Mouse (Mus musculus) heart, embryonic 11.5 days (tissue): ENCODE measurements around the gene Sdf2. TPM values are rescaled to one million over a fixed set of nuclear protein-coding genes. Genes with fewer than 3 reads are reported as not detected.
A peak's percentile ranks its signal among the peaks of the same experiment; 100 is the strongest.

Experiments
- ATAC-seq: fragments of 200-750 bp; cut with Nextera tagmentation; replicated peaks from 2 replicates; pipeline ENCODE4 v1.8.0; 2017; ENCODE audit warnings: moderate library complexity; ENCODE audit not compliant: insufficient number of reproducible peaks, low FRiP score, low TSS enrichment
- H3K27ac ChIP-seq: fragments of 300-500 bp; sonication (generic); 2 replicates; pipeline ENCODE4 v1.5.1; 2014; ENCODE audit warnings: mild to moderate bottlenecking, low read depth, low read length
- H3K27me3 ChIP-seq: fragments of 300-500 bp; sonication (generic); 2 replicates; pipeline ENCODE4 v1.6.1; 2014; ENCODE audit warnings: mild to moderate bottlenecking, low read length, mixed read lengths; ENCODE audit not compliant: control insufficient read depth, insufficient read depth
- H3K36me3 ChIP-seq: fragments of 300-500 bp; sonication (generic); 2 replicates; pipeline ENCODE4 v1.6.1; 2014; ENCODE audit warnings: mild to moderate bottlenecking, low read length, moderate library complexity, mixed read lengths; ENCODE audit not compliant: control insufficient read depth, insufficient read depth
- H3K4me1 ChIP-seq: fragments of 300-500 bp; sonication (generic); 2 replicates; pipeline ENCODE4 v1.6.1; 2014; ENCODE audit warnings: low read length; ENCODE audit not compliant: control insufficient read depth, insufficient read depth
- H3K4me2 ChIP-seq: fragments of 300-500 bp; sonication (generic); 2 replicates; pipeline ENCODE4 v1.6.1; 2014; ENCODE audit warnings: mild to moderate bottlenecking, moderate library complexity
- H3K4me3 ChIP-seq: fragments of 300-500 bp; sonication (generic); 2 replicates; pipeline ENCODE4 v1.5.1; 2014; ENCODE audit warnings: low read depth, low read length
- H3K9ac ChIP-seq: fragments of 300-500 bp; sonication (generic); 2 replicates; pipeline ENCODE4 v1.6.1; 2014; ENCODE audit warnings: mild to moderate bottlenecking, low read depth, low read length, moderate library complexity
- H3K9me3 ChIP-seq: fragments of 300-500 bp; sonication (generic); replicated peaks from 2 replicates; pipeline ENCODE4 v1.6.1; 2016; ENCODE audit warnings: low read length; ENCODE audit not compliant: control insufficient read depth
- WGBS: fragments of 180-500 bp; shearing (Covaris S2); extraction: QIAGEN DNeasy Blood & Tissue Kit; methylation state at CpG from one replicate; pipeline ENCODE4 v1.1.7; 2014; ENCODE audit not compliant: insufficient replicate concordance; 5-methylcytosine and 5-hydroxymethylcytosine counted together
- polyA plus RNA-seq: library from polyadenylated mRNA; unstranded; fragments of >200 nt; fragmentation: Nextera tagmentation; extraction: Ambion mirVana; gene quantifications from 2 replicates; pipeline ENCODE4 v1.2.1, GENCODE M21; 2014

Gene Sdf2
- polyA plus RNA-seq, 1 experiment from 2014 or later: 55.1 TPM

DNA sequence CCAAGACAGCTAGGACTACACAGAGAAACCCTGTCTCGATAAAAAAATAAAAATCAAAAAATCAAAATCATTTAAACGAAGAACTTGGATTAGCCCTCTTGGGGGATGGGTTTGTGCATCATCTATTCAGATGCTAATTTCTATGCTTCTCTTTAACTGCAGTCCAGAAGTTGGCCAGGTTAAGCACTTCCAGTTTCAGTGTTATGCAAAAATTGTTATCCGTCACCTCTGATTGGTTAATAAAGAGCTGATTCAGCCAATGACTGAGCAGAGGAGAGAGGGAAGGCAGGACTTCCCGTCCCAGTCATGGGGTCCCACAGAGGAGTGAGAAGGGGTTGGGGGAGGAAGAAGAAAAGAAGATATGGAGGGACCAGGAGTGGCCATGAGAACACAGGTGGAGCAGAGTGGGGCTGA is 2.2 kb downstream of the Sdf2 start:
- Histone ChIP-seq H3K4me1 (peaks cover 14% of the 10 kb centered on the region), H3K4me3 (no peak overlapping the region), H3K9ac (no peak overlapping the region), H3K27ac (no peak overlapping the region), H3K4me2 (no peak overlapping the region; the same call in 1 of the 2 replicates), H3K9me3 (no peaks in the 10 kb centered on the region), H3K27me3 (no peaks in the 10 kb centered on the region), H3K36me3 (peaks cover 8% of the 10 kb centered on the region; the same call in 1 of the 2 replicates)
- ATAC-seq: no peak
- 62% methylated on average over 4 of the region's 4 CpGs for WGBS

DNA sequence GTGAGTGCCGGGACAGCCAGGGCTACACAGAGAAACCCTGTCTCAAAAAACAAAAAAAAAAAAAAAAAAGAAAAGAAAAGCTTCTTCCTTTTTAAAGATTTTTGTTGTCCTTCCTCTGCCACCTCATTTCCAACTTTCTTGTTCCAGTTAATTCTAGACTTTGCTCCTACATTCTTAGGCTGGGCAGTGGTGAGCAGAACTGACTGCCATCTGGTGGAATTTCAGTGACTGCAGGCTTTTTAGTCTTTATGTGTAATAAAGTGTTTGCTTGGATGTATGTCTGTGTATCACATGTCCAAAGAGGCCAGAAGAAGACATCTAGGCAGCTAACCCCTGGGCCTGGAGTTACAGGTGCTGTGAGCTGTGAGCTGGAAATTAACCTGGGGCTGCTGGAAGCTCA is 11.1 kb downstream of the Sdf2 start:
- 94% methylated on average over 1 of the region's 1 CpGs for WGBS
- no peaks in the 10 kb centered on the region for H3K27me3 ChIP-seq
- H3K4me2 ChIP-seq: no peak overlapping the region
- H3K36me3 ChIP-seq: peaks cover 14% of the 10 kb centered on the region
- no peaks in the 10 kb centered on the region for H3K9me3 ChIP-seq
- no peak overlapping the region for H3K27ac ChIP-seq
- ATAC-seq: no peak
- H3K4me1 ChIP-seq: no peaks in the 10 kb centered on the region
- no peak overlapping the region for H3K9ac ChIP-seq
- H3K4me3 ChIP-seq: no peak overlapping the region

DNA sequence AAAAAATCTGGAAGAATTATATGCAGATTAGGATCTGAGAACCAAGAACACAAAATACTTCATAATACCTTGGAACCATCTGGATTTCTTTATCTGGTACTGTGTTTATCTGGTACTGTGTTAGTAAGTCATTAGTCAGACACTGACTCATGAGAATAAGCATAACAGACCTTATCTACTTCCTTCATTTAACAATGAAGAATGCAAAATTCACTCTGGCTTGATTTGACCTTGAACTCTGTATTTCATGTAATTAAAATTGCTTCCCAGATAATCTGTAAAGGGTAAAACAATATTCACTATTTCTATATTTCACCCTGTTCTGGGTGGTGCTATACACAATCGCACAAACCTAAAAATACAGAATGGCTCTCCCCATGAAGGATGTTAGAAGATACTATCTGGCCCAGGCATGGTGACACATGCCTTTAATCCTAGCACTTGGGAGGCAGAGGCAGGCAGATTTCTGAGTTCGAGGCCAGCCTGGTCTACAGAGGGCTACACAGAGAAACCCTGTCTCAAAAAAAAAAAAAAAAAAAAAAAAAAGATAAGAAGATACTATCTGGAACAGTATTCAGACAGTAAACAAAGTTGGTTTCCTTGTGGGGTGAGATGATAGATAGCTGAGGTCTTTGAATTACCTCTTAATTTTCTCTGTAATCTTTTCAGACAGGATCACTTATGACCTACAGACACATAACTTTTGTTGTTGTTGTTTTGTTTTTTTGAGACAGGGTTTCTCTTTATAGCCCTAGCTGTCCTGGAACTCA is 15.1 kb downstream of the Sdf2 start:
- H3K9me3 ChIP-seq: no peaks in the 10 kb centered on the region
- peaks cover 11% of the 10 kb centered on the region for H3K36me3 ChIP-seq
- peak overlapping the region; percentile 88 for H3K4me3 ChIP-seq
- no peak overlapping the region for H3K27ac ChIP-seq
- H3K9ac ChIP-seq: no peak overlapping the region
- H3K4me1 ChIP-seq: peaks cover 5% of the 10 kb centered on the region; the same call in 1 of the 2 replicates
- H3K27me3 ChIP-seq: no peaks in the 10 kb centered on the region
- no peak for ATAC-seq
- WGBS: 83% methylated on average over 2 of the region's 2 CpGs
- peak overlapping the region; percentile 74 for H3K4me2 ChIP-seq

DNA sequence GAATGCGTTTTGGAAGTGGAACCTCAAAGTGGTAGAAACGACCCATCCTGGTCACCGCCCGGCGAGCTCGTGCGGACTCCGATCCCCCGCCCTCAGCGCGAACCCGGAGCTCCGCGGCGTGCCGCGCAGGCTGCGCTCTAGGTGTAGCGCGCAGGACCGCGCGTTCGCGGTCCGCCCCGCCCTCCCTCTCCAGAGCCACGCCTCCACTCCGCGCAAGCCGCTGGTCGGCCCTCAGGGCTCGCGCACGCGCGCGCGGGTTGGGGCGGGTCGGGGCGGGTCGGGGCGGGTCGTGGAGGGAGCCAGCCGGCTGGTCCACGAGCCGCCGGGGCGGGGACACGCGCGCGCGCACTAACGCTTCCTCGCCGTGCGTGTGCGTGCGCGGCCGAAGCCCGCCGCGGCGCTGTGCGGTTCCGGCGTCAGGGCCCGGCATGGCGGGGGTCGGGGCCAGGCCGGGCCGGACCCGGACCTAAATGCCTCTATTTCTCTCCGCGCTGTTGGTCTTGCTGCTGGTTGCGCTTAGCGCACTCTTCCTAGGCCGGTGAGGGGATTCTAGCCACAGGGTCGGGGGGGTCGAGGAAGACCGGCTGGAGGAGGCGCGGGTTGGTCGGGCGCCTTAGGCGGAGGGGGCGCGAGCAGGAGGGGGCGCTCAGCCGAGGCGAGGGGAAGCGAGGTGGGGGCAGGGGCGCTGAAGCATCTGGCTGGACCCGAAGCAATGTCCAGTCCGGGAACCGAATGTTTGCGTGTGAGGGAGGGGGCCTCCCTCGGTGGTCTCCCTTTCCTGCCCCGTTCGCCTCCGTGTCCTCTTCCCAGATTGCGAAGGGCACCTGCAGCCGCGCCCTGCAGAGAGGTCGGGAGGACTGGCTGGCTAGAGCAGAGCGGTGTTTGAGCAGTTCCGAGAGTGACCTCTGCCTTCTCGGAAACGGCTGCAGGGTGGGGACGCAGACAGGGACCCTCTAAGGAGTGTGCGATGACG is 16.1 kb downstream of the Sdf2 start, which contains the start of gene 2610507B11Rik:
TSS of gene 2610507B11Rik (plus strand) at position 373 of the 973 bp plus-strand sequence.
- Histone ChIP-seq H3K4me1 (peaks cover 5% of the 10 kb centered on the region; the same call in 1 of the 2 replicates), H3K36me3 (peaks cover 17% of the 10 kb centered on the region), H3K9me3 (no peaks in the 10 kb centered on the region), H3K27ac (peak within 1 kb of the TSS; percentile 85), H3K9ac (peak within 1 kb of the TSS; percentile 86), H3K4me3 (peak within 1 kb of the TSS; percentile 88), H3K4me2 (peak within 1 kb of the TSS; percentile 74), H3K27me3 (no peaks in the 10 kb centered on the region)
- WGBS: under 1% methylated on average over 111 of the region's 115 CpGs
- ATAC-seq: peak; percentile 95

DNA sequence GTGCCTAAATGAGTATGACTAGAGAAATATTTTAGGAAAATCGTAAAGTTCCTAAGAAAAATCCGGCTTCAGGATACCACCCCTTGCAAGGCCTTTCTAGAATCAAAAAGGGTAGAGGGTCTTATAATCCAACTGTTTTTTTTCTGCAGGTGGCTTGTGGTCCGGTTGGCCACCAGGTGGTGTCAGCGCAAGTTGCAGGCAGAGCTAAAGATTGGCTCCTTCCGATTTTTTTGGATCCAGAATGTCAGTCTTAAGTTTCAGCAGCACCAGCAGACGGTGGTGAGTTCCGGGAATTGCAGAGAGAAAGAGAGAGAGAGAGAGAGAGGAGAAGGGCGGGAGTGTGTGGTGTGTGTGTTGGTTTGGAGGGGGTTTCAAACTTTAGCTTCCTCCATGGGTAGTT is 17.0 kb downstream of the Sdf2 start:
- 5% methylated on average over 8 of the region's 8 CpGs for WGBS
- no peak for ATAC-seq
- peak overlapping the region; percentile 86 for H3K9ac ChIP-seq

DNA sequence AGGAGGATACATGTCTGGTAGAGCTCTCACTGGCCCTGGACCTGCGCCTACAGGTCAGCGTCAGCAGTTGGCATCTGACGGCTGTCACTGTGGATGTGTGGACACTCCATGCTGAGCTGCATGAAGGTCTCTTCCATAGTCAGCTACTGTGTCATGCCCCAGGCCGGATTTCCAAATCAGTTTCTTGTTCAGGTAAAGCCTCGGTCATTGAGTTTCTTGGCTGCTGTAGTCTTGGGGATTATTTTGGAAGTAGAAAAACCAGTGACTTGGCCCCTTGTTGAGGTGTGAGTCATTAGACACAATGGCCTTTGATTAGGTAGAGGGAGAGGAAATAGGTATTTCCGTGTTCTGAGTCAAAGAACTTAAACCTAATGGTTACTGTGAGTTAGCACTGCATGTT is 20.0 kb downstream of the Sdf2 start:
- Histone ChIP-seq H3K4me2 (no peak overlapping the region), H3K4me3 (no peak overlapping the region), H3K9me3 (no peaks in the 10 kb centered on the region), H3K36me3 (peaks cover 39% of the 10 kb centered on the region), H3K4me1 (peaks cover 5% of the 10 kb centered on the region; the same call in 1 of the 2 replicates), H3K27me3 (no peaks in the 10 kb centered on the region), H3K9ac (no peak overlapping the region; the same call in 1 of the 2 replicates), H3K27ac (no peak overlapping the region)
- ATAC-seq: no peak
- WGBS: 92% methylated on average over 6 of the region's 6 CpGs

More for the DNA sequence above, 17.0 kb downstream of the Sdf2 start:
- Histone ChIP-seq H3K4me1 (peaks cover 5% of the 10 kb centered on the region; the same call in 1 of the 2 replicates), H3K27me3 (no peaks in the 10 kb centered on the region), H3K27ac (no peak overlapping the region), H3K36me3 (peaks cover 23% of the 10 kb centered on the region), H3K9me3 (no peaks in the 10 kb centered on the region), H3K4me3 (peak overlapping the region; percentile 88), H3K4me2 (peak overlapping the region; percentile 74)

DNA sequence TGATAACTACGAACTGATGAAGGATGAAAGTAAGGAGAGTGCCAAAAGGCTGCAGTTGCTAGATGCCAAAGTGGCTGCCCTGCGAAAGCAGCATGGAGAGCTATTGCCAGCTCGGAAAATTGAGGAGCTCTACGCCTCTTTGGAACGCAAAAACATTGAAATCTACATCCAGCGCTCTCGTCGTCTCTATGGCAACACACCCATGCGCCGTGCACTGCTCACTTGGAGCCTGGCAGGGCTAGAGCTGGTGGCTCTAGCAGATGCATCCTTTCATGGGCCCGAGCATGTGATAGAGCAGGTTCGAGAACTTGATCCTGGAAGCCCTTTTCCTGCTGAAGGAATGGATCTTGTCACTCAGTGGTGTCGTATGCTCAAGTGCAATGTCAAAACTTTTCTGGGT is 26.4 kb downstream of the Sdf2 start:
- Histone ChIP-seq H3K4me3 (no peak overlapping the region), H3K9me3 (no peaks in the 10 kb centered on the region), H3K4me1 (no peaks in the 10 kb centered on the region), H3K27me3 (no peaks in the 10 kb centered on the region), H3K4me2 (no peak overlapping the region), H3K27ac (no peak overlapping the region), H3K9ac (no peak overlapping the region), H3K36me3 (peaks cover 59% of the 10 kb centered on the region)
- WGBS: 82% methylated on average over 13 of the region's 13 CpGs
- no peak for ATAC-seq

DNA sequence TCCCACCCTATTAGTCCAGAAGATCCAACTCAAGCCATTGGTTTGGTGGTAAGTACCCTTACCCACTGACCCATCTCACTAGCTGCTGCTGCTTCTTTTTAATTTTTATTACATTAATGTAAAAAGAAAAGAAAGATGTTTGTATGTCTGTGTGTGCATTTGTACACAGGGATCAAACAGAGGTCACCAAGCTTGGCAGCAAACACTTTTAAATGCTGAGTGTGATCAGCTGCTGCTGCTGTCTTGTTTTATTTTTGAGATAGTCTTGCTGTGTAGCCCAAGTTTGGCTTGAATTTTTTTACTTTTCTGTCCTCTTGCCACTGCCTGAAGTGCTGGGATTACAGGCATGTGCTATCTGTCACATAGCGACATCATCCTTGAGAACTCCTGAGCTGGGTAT is 30.1 kb downstream of the Sdf2 start:
- Histone ChIP-seq H3K4me2 (no peak overlapping the region), H3K36me3 (peaks cover 60% of the 10 kb centered on the region), H3K4me1 (no peaks in the 10 kb centered on the region), H3K27ac (no peak overlapping the region), H3K9ac (no peak overlapping the region), H3K27me3 (no peaks in the 10 kb centered on the region), H3K4me3 (no peak overlapping the region), H3K9me3 (no peaks in the 10 kb centered on the region)
- 96% methylated on average over 1 of the region's 1 CpGs for WGBS
- no peak for ATAC-seq
